Comparison of ENCODE assay signal across 27 mouse cellular contexts in the genomic region with DNA sequence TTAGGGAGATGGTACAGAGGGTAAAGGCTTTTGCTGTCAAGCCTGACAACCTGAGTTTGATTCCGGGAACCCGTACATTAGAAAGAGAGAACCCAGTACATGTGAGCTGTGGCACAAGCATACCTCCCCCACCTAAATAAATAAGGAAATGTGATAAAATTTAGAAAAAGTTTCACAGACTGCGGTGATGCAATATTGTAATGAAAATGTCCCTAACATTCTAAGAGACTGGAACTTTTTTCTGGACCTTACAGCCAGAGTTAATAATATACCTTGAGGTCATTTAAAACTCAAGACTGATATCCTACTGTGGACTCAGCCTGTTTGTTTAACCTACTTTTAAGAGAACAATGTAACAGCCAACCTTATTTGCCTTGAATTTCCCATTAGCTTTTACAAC.
DNase-seq lines count a peak whose midpoint lies in the region; ATAC-seq and TF ChIP-seq lines count a peak whose summit lies in the region.
"Had no signal": no experiment of that assay in that cellular context is flagged by ENCODE, and none has a peak within 500 bp of the region (broad histone marks: within the 10 kb centered on the region; RNA-seq: fewer than 3 reads in every experiment).

No protein-coding gene starts in this region.

- peak overlapping the region; percentile 61 for H3K27ac ChIP-seq in liver, adult 2 months (replicated peaks; ENCODE audit: insufficient read depth, low read depth, low read length)
- H3K27ac ChIP-seq in lung, postnatal 0 days (ENCODE audit: low read length), result no peak overlapping the region
- peak overlapping the region; percentile 69 for H3K27ac ChIP-seq in liver, postnatal 0 days (ENCODE audit: low read depth)
- H3K27ac ChIP-seq in stomach, postnatal 0 days (replicated peaks), result no peak overlapping the region
- H3K27ac ChIP-seq: embryonic facial prominence, embryonic 12.5 days; embryonic facial prominence, embryonic 15.5 days; gastrocnemius, adult 2 months; hindbrain, embryonic 10.5 days; hindbrain, embryonic 13.5 days had no signal

- no peak overlapping the region for H3K4me3 ChIP-seq in liver, adult 2 months (ENCODE audit: insufficient read depth, low read depth, low read length)
- H3K4me3 ChIP-seq in lung, postnatal 0 days (ENCODE audit: low read depth, low read length), result no peak overlapping the region
- no peak overlapping the region for H3K4me3 ChIP-seq in liver, postnatal 0 days (ENCODE audit: low read depth, low read length)
- H3K4me3 ChIP-seq in stomach, postnatal 0 days (ENCODE audit: low read depth, low read length), result no peak overlapping the region
- H3K4me3 ChIP-seq: embryonic facial prominence, embryonic 12.5 days; embryonic facial prominence, embryonic 15.5 days; gastrocnemius, adult 2 months; hindbrain, embryonic 10.5 days; hindbrain, embryonic 13.5 days had no signal

- TF ChIP-seq EP300 in lung, postnatal 0 days (IDR thresholded peaks at IDR 0.05), result no peak
- 0 out of 2 replicates have a peak, but pooled peaks have one; percentile 16 for TF ChIP-seq EP300 in liver, postnatal 0 days (IDR thresholded peaks at IDR 0.05; ENCODE audit: low read depth)
- no peak for TF ChIP-seq EP300 in stomach, postnatal 0 days (optimal IDR thresholded peaks at IDR 0.05)

- WGBS in liver, adult 2 months, result 32% methylated on average over 3 of the region's 3 CpGs
- whole genome bisulfite sequencing in lung, postnatal 0 days, result 66% methylated on average over 3 of the region's 3 CpGs
- 55% methylated on average over 3 of the region's 3 CpGs for WGBS in liver, postnatal 0 days (ENCODE audit: insufficient replicate concordance)
- WGBS in stomach, postnatal 0 days, result 73% methylated on average over 3 of the region's 3 CpGs

- ATAC-seq in lung, postnatal 0 days, result peak; percentile 62
- ATAC-seq in liver, postnatal 0 days, result peak; percentile 75
- ATAC-seq in stomach, postnatal 0 days (ENCODE audit: low FRiP score, low TSS enrichment), result peak; percentile 88
- ATAC-seq: forebrain, embryonic 14.5 days; forebrain, postnatal 0 days; Patski had no signal

- H3K9ac ChIP-seq in liver, adult 2 months (ENCODE audit: low read depth, low read length), result no peak overlapping the region
- H3K9ac ChIP-seq in lung, postnatal 0 days (replicated peaks; ENCODE audit: low read depth), result no peak overlapping the region
- H3K9ac ChIP-seq in liver, postnatal 0 days (replicated peaks), result no peak overlapping the region
- H3K9ac ChIP-seq in stomach, postnatal 0 days (ENCODE audit: low read length), result no peak overlapping the region
- H3K9ac ChIP-seq: embryonic facial prominence, embryonic 12.5 days; embryonic facial prominence, embryonic 15.5 days; forebrain, postnatal 0 days; hindbrain, embryonic 13.5 days had no signal

- no peaks in the 10 kb centered on the region for H3K9me3 ChIP-seq in lung, postnatal 0 days (ENCODE audit: low read length)
- H3K9me3 ChIP-seq in liver, postnatal 0 days (ENCODE audit: low read length), result no peaks in the 10 kb centered on the region
- H3K9me3 ChIP-seq in stomach, postnatal 0 days (ENCODE audit: control insufficient read depth, low read length), result no peaks in the 10 kb centered on the region
- H3K9me3 ChIP-seq: embryonic facial prominence, embryonic 12.5 days; embryonic facial prominence, embryonic 15.5 days; G1E; hindbrain, embryonic 10.5 days; hindbrain, embryonic 13.5 days had no signal

- no peaks in the 10 kb centered on the region for H3K36me3 ChIP-seq in liver, adult 2 months (ENCODE audit: control insufficient read depth, insufficient read depth, low read length)
- H3K36me3 ChIP-seq in lung, postnatal 0 days (ENCODE audit: insufficient read depth, low read length), result no peaks in the 10 kb centered on the region
- no peaks in the 10 kb centered on the region for H3K36me3 ChIP-seq in liver, postnatal 0 days (replicated peaks; ENCODE audit: insufficient read depth, low read length)
- no peaks in the 10 kb centered on the region for H3K36me3 ChIP-seq in stomach, postnatal 0 days (ENCODE audit: control insufficient read depth, insufficient read depth, low read length)
- H3K36me3 ChIP-seq: embryonic facial prominence, embryonic 12.5 days; embryonic facial prominence, embryonic 15.5 days; G1E; hindbrain, embryonic 10.5 days; hindbrain, embryonic 13.5 days had no signal

- peak; percentile 95 for DNase-seq in liver, adult 2 months (ENCODE audit: extremely low read depth, low read depth, low spot score)
- no peak for DNase-seq in liver
- DNase-seq in lung, postnatal 0 days (ENCODE audit: low spot score), result peak; percentile 57
- DNase-seq in lung, postnatal 25 days (ENCODE audit: low spot score), result no peak
- no peak for DNase-seq in liver, postnatal 0 days
- no peak for DNase-seq in stomach, postnatal 0 days (ENCODE audit: low spot score)
- no peak for DNase-seq in left cerebral cortex, adult 9 months (ENCODE audit: low spot score in 2 of 2)
- DNase-seq in layer of hippocampus, adult 8-10 months (ENCODE audit: low spot score in 2 of 2), result no peak
- DNase-seq: adrenal gland, postnatal 10 days; adrenal gland, postnatal 36 days; B cell, adult 2 months; cerebellum, adult 18-20 months; cerebellum, adult 9-10 months; cerebellum, postnatal 25 days; forebrain, postnatal 0 days; gastrocnemius, adult 2 months; gastrocnemius, postnatal 14 days; heart, postnatal 36 days had no signal

- no peak for TF ChIP-seq CTCF in liver, adult 2 months (IDR thresholded peaks at IDR 0.05; ENCODE audit: low read depth, low read length)
- no peak for TF ChIP-seq CTCF in lung, postnatal 0 days (IDR thresholded peaks at IDR 0.05)
- TF ChIP-seq CTCF in liver, postnatal 0 days (IDR thresholded peaks at IDR 0.05; ENCODE audit: low read depth), result no peak
- TF ChIP-seq CTCF in stomach, postnatal 0 days (IDR thresholded peaks at IDR 0.05; ENCODE audit: low read depth), result no peak

- no peaks in the 10 kb centered on the region for H3K27me3 ChIP-seq in liver, adult 2 months (ENCODE audit: control insufficient read depth, insufficient read depth, low read length)
- H3K27me3 ChIP-seq in lung, postnatal 0 days (replicated peaks; ENCODE audit: insufficient read depth, low read length), result no peaks in the 10 kb centered on the region
- H3K27me3 ChIP-seq in liver, postnatal 0 days (ENCODE audit: insufficient read depth, low read length), result no peaks in the 10 kb centered on the region
- no peaks in the 10 kb centered on the region for H3K27me3 ChIP-seq in stomach, postnatal 0 days (ENCODE audit: control insufficient read depth, insufficient read depth, low read length)
- H3K27me3 ChIP-seq: CH12.LX; embryonic facial prominence, embryonic 12.5 days; embryonic facial prominence, embryonic 15.5 days; hindbrain, embryonic 13.5 days; Patski had no signal

- no peaks in the 10 kb centered on the region; the same call in 1 of the 2 replicates for H3K4me1 ChIP-seq in liver, adult 2 months (ENCODE audit: control insufficient read depth, insufficient read depth, low read length)
- H3K4me1 ChIP-seq in lung, postnatal 0 days (ENCODE audit: insufficient read depth, low read depth, low read length), result no peaks in the 10 kb centered on the region
- no peaks in the 10 kb centered on the region for H3K4me1 ChIP-seq in liver, postnatal 0 days (ENCODE audit: insufficient read depth)
- H3K4me1 ChIP-seq in stomach, postnatal 0 days (replicated peaks; ENCODE audit: control insufficient read depth, insufficient read depth), result no peaks in the 10 kb centered on the region
- H3K4me1 ChIP-seq: embryonic facial prominence, embryonic 12.5 days; embryonic facial prominence, embryonic 15.5 days; hindbrain, embryonic 10.5 days; hindbrain, embryonic 13.5 days had no signal

- TF ChIP-seq POLR2A in liver, adult 2 months (IDR thresholded peaks at IDR 0.05; ENCODE audit: extremely low read depth, insufficient read depth, low read length), result no peak

- H3K4me2 ChIP-seq in lung, postnatal 0 days (replicated peaks; ENCODE audit: low read depth, low read length), result no peak overlapping the region
- H3K4me2 ChIP-seq in liver, postnatal 0 days (ENCODE audit: low read depth, low read length), result no peak overlapping the region
- H3K4me2 ChIP-seq in stomach, postnatal 0 days (replicated peaks; ENCODE audit: low read depth), result no peak overlapping the region
- H3K4me2 ChIP-seq: embryonic facial prominence, embryonic 12.5 days; embryonic facial prominence, embryonic 15.5 days; heart, embryonic 11.5 days; hindbrain, embryonic 13.5 days had no signal

- H3K79me2 ChIP-seq in liver, adult 2 months (ENCODE audit: control insufficient read depth, insufficient read depth, low read length), result no peaks in the 10 kb centered on the region

Comparison
In these comparisons a context has a peak if more than half of its experiments do, and no peak if none do; other contexts are left out.
1. DNase-seq: peak in liver, adult 2 months (single experiment) and lung, postnatal 0 days (single experiment); none in liver (single experiment), lung, postnatal 25 days (single experiment), liver, postnatal 0 days (single experiment), stomach, postnatal 0 days (single experiment), left cerebral cortex, adult 9 months (0 of 2) and layer of hippocampus, adult 8-10 months (0 of 2).
2. H3K27ac ChIP-seq: peak in liver, adult 2 months (single experiment) and liver, postnatal 0 days (single experiment); none in lung, postnatal 0 days (single experiment) and stomach, postnatal 0 days (single experiment).
3. Peak in every context shown above with its lines, with median percentiles within 50 percentile points of each other: ATAC-seq.